Mouse (Mus musculus) heart, postnatal 0 days (tissue): ENCODE data around the gene Hspa4.

Experiments used
- CTCF ChIP-seq: IDR thresholded peaks from 2 replicates; pipeline ENCODE4 v1.5.1; 2016; ENCODE audit warnings: antibody characterized with exemption, control low read depth, low read depth
- EP300 ChIP-seq: IDR thresholded peaks from 2 replicates; pipeline ENCODE4 v1.6.1; 2016; ENCODE audit warnings: antibody characterized with exemption, low read depth

DNA sequence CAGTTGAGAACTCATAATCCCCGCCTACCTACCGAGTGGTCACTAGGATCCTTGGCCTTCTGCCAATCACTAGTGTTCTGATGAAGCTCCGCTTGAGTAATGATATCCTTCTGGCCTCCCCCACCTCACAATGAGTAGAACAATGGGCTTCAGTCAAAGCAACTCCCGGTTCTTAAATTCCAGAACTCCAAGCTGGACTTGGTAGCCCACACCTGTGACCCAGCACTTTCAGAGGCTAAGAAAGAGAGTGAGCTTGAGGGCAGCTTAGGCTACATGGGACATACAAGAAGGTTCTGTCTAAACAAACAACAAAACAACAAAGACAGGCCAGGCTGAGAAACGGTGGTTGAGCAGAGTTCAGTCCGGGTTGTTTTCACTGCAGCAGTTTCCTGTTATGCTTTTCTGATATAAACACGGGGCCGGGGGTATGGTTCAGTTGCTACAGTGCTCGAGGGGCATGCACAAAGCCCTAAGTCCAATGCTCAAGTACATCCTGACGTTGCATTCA is 7.4 kb upstream of the Hspa4 start:
- TF ChIP-seq CTCF: no peak
- TF ChIP-seq EP300: no peak
